In genomic region chr11:120022841-120023240, GRCm38 (mm10) we compare ENCODE assay signal across 10 mouse cellular contexts. TPM values are rescaled to one million over a fixed set of nuclear protein-coding genes. Genes with fewer than 3 reads are reported as not detected.
DNase-seq lines count a peak whose midpoint lies in the region; ATAC-seq and TF ChIP-seq lines count a peak whose summit lies in the region.
"Had no signal": no experiment of that assay in that cellular context is flagged by ENCODE, and none has a peak within 500 bp of the region (broad histone marks: within the 10 kb centered on the region; RNA-seq: fewer than 3 reads in every experiment).

No protein-coding gene starts in this region.

- no peaks in the 10 kb centered on the region for H3K9me3 ChIP-seq in embryonic facial prominence, embryonic 11.5 days (replicated peaks; ENCODE audit: control insufficient read depth, low read length)
- H3K9me3 ChIP-seq in hindbrain, postnatal 0 days (ENCODE audit: low read length): no peaks in the 10 kb centered on the region
- H3K9me3 ChIP-seq: megakaryocyte, embryonic 14.5 days had no signal

- H3K4me2 ChIP-seq in embryonic facial prominence, embryonic 11.5 days (ENCODE audit: low read depth, low read length): no peak overlapping the region
- H3K4me2 ChIP-seq in hindbrain, postnatal 0 days (ENCODE audit: low read depth, low read length): peak overlapping the region; percentile 18; the same call in 1 of the 2 replicates

- TF ChIP-seq CTCF in left cerebral cortex, adult 2 months (IDR thresholded peaks at IDR 0.05): no peak; the same call in none of the 2 replicates
- TF ChIP-seq CTCF in hindbrain, postnatal 0 days (IDR thresholded peaks at IDR 0.05; ENCODE audit: low read depth): peak; percentile 62

- no peaks in the 10 kb centered on the region; the same call in 1 of the 2 replicates for H3K4me1 ChIP-seq in embryonic facial prominence, embryonic 11.5 days (ENCODE audit: control insufficient read depth, insufficient read depth, low read length)
- peaks cover 13% of the 10 kb centered on the region for H3K4me1 ChIP-seq in hindbrain, postnatal 0 days (ENCODE audit: insufficient read depth, low read length)

- no peak overlapping the region; the same call in 1 of the 2 replicates for H3K4me3 ChIP-seq in left cerebral cortex, adult 2 months
- H3K4me3 ChIP-seq in embryonic facial prominence, embryonic 11.5 days (ENCODE audit: low read depth, low read length): no peak overlapping the region
- no peak overlapping the region for H3K4me3 ChIP-seq in hindbrain, postnatal 0 days (ENCODE audit: low read length)
- H3K4me3 ChIP-seq: megakaryocyte, embryonic 14.5 days had no signal

- 74% methylated on average over 12 of the region's 12 CpGs for whole genome bisulfite sequencing in embryonic facial prominence, embryonic 11.5 days
- 16% methylated on average over 12 of the region's 12 CpGs for WGBS in hindbrain, postnatal 0 days

- H3K36me3 ChIP-seq in embryonic facial prominence, embryonic 11.5 days (replicated peaks; ENCODE audit: control insufficient read depth, insufficient read depth, low read depth, low read length): no peaks in the 10 kb centered on the region
- no peaks in the 10 kb centered on the region for H3K36me3 ChIP-seq in hindbrain, postnatal 0 days (ENCODE audit: insufficient read depth, low read length)

- intact Hi-C loops in left cerebral cortex, adult 2 months (cut with DNase I): no loop called here
- intact Hi-C loops in heart, postnatal 36 days (cut with DNase I): no loop called here

- ATAC-seq in embryonic facial prominence, embryonic 11.5 days (replicated peaks; ENCODE audit: insufficient number of reproducible peaks, low FRiP score, low TSS enrichment, low read depth): no peak
- ATAC-seq in hindbrain, postnatal 0 days: peak; percentile 82

- H3K27ac ChIP-seq in left cerebral cortex, adult 2 months: peak overlapping the region; percentile 80
- H3K27ac ChIP-seq in embryonic facial prominence, embryonic 11.5 days (replicated peaks; ENCODE audit: low read depth, low read length): no peak overlapping the region
- H3K27ac ChIP-seq in hindbrain, postnatal 0 days: peak overlapping the region; percentile 72

- no peak for DNase-seq in left cerebral cortex, adult 2 months (ENCODE audit: extremely low spot score in 1 of 2, low spot score in 2 of 2)
- DNase-seq in left cerebral cortex, adult 9 months (ENCODE audit: low spot score in 2 of 2): no peak
- DNase-seq in embryonic facial prominence, embryonic 11.5 days (ENCODE audit: low spot score): no peak
- peak; percentile 82 for DNase-seq in hindbrain, postnatal 0 days (ENCODE audit: low spot score)
- peak; percentile 69 for DNase-seq in retina, embryonic 14.5 days (ENCODE audit: low spot score)
- DNase-seq in liver: no peak
- DNase-seq in heart, postnatal 36 days: no peak
- DNase-seq in embryo, embryonic 9.5 days (ENCODE audit: extremely low spot score): no peak
- DNase-seq: heart, postnatal 14 days had no signal

- H3K27me3 ChIP-seq in embryonic facial prominence, embryonic 11.5 days (ENCODE audit: control insufficient read depth, insufficient read depth, low read length): no peaks in the 10 kb centered on the region
- H3K27me3 ChIP-seq in hindbrain, postnatal 0 days (ENCODE audit: insufficient read depth, low read length): no peaks in the 10 kb centered on the region

- H3K9ac ChIP-seq in embryonic facial prominence, embryonic 11.5 days (replicated peaks; ENCODE audit: low read length): 0 out of 2 replicates have a peak overlapping the region, but pooled peaks have one; percentile 9
- peak overlapping the region; percentile 28 for H3K9ac ChIP-seq in hindbrain, postnatal 0 days (replicated peaks; ENCODE audit: low read length)

RNA-seq across cellular contexts. Expression of gene Aatk, which starts 24.1 kb away (rescaled TPM):
- 100 to 1,000 TPM; 193 to 203 TPM for total RNA-seq in left cerebral cortex, adult 2 months (2021)
- 1.1 and 1.2 TPM in 2 replicates for polyA plus RNA-seq in embryonic facial prominence, embryonic 11.5 days (2014; fragmentation: Nextera tagmentation; extraction: Ambion mirVana)
- 161 and 184 TPM in 2 replicates for total RNA-seq in hindbrain, postnatal 0 days (2014; rRNA removed)
- 33.3 and 35.5 TPM in 2 replicates for polyA plus RNA-seq in hindbrain, postnatal 0 days (2015; fragmentation: Nextera tagmentation; extraction: Ambion mirVana)
- 1 to 10 TPM; 3.8 to 4.4 TPM for total RNA-seq in heart, postnatal 36 days (2021)

Comparison
In these comparisons a context has a peak if more than half of its experiments do, and no peak if none do; other contexts are left out.
1. DNase-seq: peak in hindbrain, postnatal 0 days (single experiment) and retina, embryonic 14.5 days (single experiment); none in left cerebral cortex, adult 2 months (0 of 2), left cerebral cortex, adult 9 months (0 of 2), embryonic facial prominence, embryonic 11.5 days (single experiment), liver (single experiment), heart, postnatal 36 days (0 of 2) and embryo, embryonic 9.5 days (single experiment).
2. RNA of gene Aatk, which starts 24.1 kb away (total RNA-seq): 193 to 203 TPM in left cerebral cortex, adult 2 months and 161 to 184 TPM in hindbrain, postnatal 0 days; 3.8 to 4.4 TPM in heart, postnatal 36 days; every median in the first group is over 10 times any median in the second.